In genomic region chr15:78908399-78908798, GRCm38 (mm10) we compare ENCODE assay signal across 26 mouse cellular contexts. TPM values are rescaled to one million over a fixed set of nuclear protein-coding genes. Genes with fewer than 3 reads are reported as not detected.
DNase-seq lines count a peak whose midpoint lies in the region; ATAC-seq and TF ChIP-seq lines count a peak whose summit lies in the region.
"Had no signal": no experiment of that assay in that cellular context is flagged by ENCODE, and none has a peak within 500 bp of the region (broad histone marks: within the 10 kb centered on the region; RNA-seq: fewer than 3 reads in every experiment).

No protein-coding gene starts in this region.

- no peaks in the 10 kb centered on the region for H3K27me3 ChIP-seq in embryonic facial prominence, embryonic 13.5 days
- H3K27me3 ChIP-seq in embryonic facial prominence, embryonic 10.5 days (replicated peaks; ENCODE audit: low read depth, poor library complexity, severe bottlenecking), result no peaks in the 10 kb centered on the region
- H3K27me3 ChIP-seq in midbrain, postnatal 0 days (ENCODE audit: insufficient read depth, low read length), result no peaks in the 10 kb centered on the region
- H3K27me3 ChIP-seq in midbrain, embryonic 11.5 days (ENCODE audit: control insufficient read depth, insufficient read depth, low read length), result no peaks in the 10 kb centered on the region
- H3K27me3 ChIP-seq in embryonic facial prominence, embryonic 15.5 days, result no peaks in the 10 kb centered on the region
- H3K27me3 ChIP-seq in stomach, postnatal 0 days (ENCODE audit: control insufficient read depth, insufficient read depth, low read length), result no peaks in the 10 kb centered on the region
- H3K27me3 ChIP-seq: embryonic facial prominence, embryonic 12.5 days; forebrain, embryonic 12.5 days; forebrain, embryonic 15.5 days; heart, embryonic 13.5 days; hindbrain, embryonic 12.5 days; hindbrain, embryonic 15.5 days had no signal

- H3K4me2 ChIP-seq in embryonic facial prominence, embryonic 13.5 days, result no peak overlapping the region
- no peak overlapping the region for H3K4me2 ChIP-seq in midbrain, postnatal 0 days (ENCODE audit: low read depth, low read length, poor library complexity, severe bottlenecking)
- H3K4me2 ChIP-seq in midbrain, embryonic 11.5 days, result no peak overlapping the region
- H3K4me2 ChIP-seq in embryonic facial prominence, embryonic 15.5 days (replicated peaks), result no peak overlapping the region
- no peak overlapping the region for H3K4me2 ChIP-seq in stomach, postnatal 0 days (replicated peaks; ENCODE audit: low read depth)
- H3K4me2 ChIP-seq: embryonic facial prominence, embryonic 12.5 days; forebrain, embryonic 12.5 days; forebrain, embryonic 15.5 days; heart, embryonic 13.5 days; hindbrain, embryonic 12.5 days; hindbrain, embryonic 15.5 days had no signal

- no peak overlapping the region for H3K4me3 ChIP-seq in embryonic facial prominence, embryonic 13.5 days
- no peak overlapping the region for H3K4me3 ChIP-seq in embryonic facial prominence, embryonic 10.5 days
- H3K4me3 ChIP-seq in midbrain, postnatal 0 days (ENCODE audit: low read depth, low read length), result no peak overlapping the region
- no peak overlapping the region for H3K4me3 ChIP-seq in midbrain, embryonic 11.5 days (ENCODE audit: low read depth, low read length)
- no peak overlapping the region for H3K4me3 ChIP-seq in embryonic facial prominence, embryonic 15.5 days (replicated peaks)
- no peak overlapping the region for H3K4me3 ChIP-seq in stomach, postnatal 0 days (ENCODE audit: low read depth, low read length)
- H3K4me3 ChIP-seq: embryonic facial prominence, embryonic 12.5 days; forebrain, embryonic 12.5 days; forebrain, embryonic 15.5 days; heart, embryonic 13.5 days; hindbrain, embryonic 12.5 days; hindbrain, embryonic 15.5 days had no signal

- no peak for ATAC-seq in embryonic facial prominence, embryonic 13.5 days (ENCODE audit: insufficient number of reproducible peaks, insufficient read depth, low FRiP score, low TSS enrichment, low read depth)
- ATAC-seq in midbrain, postnatal 0 days (ENCODE audit: low FRiP score), result no peak
- ATAC-seq in midbrain, embryonic 11.5 days (ENCODE audit: low FRiP score), result no peak
- ATAC-seq in embryonic facial prominence, embryonic 15.5 days (ENCODE audit: insufficient number of reproducible peaks, low FRiP score, low TSS enrichment, low read depth), result no peak
- no peak for ATAC-seq in stomach, postnatal 0 days (ENCODE audit: low FRiP score, low TSS enrichment)
- ATAC-seq: forebrain, embryonic 15.5 days; intestine, postnatal 0 days had no signal

- peaks cover 84% of the 10 kb centered on the region for H3K36me3 ChIP-seq in embryonic facial prominence, embryonic 13.5 days
- peaks cover 84% of the 10 kb centered on the region for H3K36me3 ChIP-seq in embryonic facial prominence, embryonic 10.5 days (replicated peaks)
- H3K36me3 ChIP-seq in midbrain, postnatal 0 days (ENCODE audit: insufficient read depth, low read length), result peaks cover 2% of the 10 kb centered on the region; the same call in 1 of the 2 replicates
- no peaks in the 10 kb centered on the region for H3K36me3 ChIP-seq in midbrain, embryonic 11.5 days (ENCODE audit: control insufficient read depth, insufficient read depth, low read length)
- peaks cover 84% of the 10 kb centered on the region for H3K36me3 ChIP-seq in embryonic facial prominence, embryonic 15.5 days
- peaks cover 41% of the 10 kb centered on the region for H3K36me3 ChIP-seq in stomach, postnatal 0 days (ENCODE audit: control insufficient read depth, insufficient read depth, low read length)
- H3K36me3 ChIP-seq: forebrain, embryonic 15.5 days; hindbrain, embryonic 12.5 days; hindbrain, embryonic 15.5 days had no signal

- H3K27ac ChIP-seq in embryonic facial prominence, embryonic 13.5 days, result 0 out of 2 replicates have a peak overlapping the region, but pooled peaks have one; percentile 7
- H3K27ac ChIP-seq in embryonic facial prominence, embryonic 10.5 days (replicated peaks), result no peak overlapping the region
- H3K27ac ChIP-seq in midbrain, postnatal 0 days (ENCODE audit: low read depth, low read length), result no peak overlapping the region
- no peak overlapping the region for H3K27ac ChIP-seq in midbrain, embryonic 11.5 days (ENCODE audit: low read depth, low read length)
- H3K27ac ChIP-seq in embryonic facial prominence, embryonic 15.5 days (replicated peaks), result peak overlapping the region; percentile 34; the same call in 1 of the 2 replicates
- H3K27ac ChIP-seq in stomach, postnatal 0 days (replicated peaks), result no peak overlapping the region
- H3K27ac ChIP-seq: embryonic facial prominence, embryonic 12.5 days; forebrain, embryonic 12.5 days; forebrain, embryonic 15.5 days; heart, embryonic 13.5 days; hindbrain, embryonic 12.5 days; hindbrain, embryonic 15.5 days had no signal

- H3K4me1 ChIP-seq in embryonic facial prominence, embryonic 13.5 days, result peaks cover 8% of the 10 kb centered on the region
- peaks cover 15% of the 10 kb centered on the region for H3K4me1 ChIP-seq in embryonic facial prominence, embryonic 10.5 days
- H3K4me1 ChIP-seq in midbrain, postnatal 0 days (ENCODE audit: insufficient read depth, low read length), result no peaks in the 10 kb centered on the region
- H3K4me1 ChIP-seq in midbrain, embryonic 11.5 days (ENCODE audit: control insufficient read depth, insufficient read depth, low read length), result no peaks in the 10 kb centered on the region; the same call in 1 of the 2 replicates
- H3K4me1 ChIP-seq in embryonic facial prominence, embryonic 15.5 days, result peaks cover 6% of the 10 kb centered on the region
- H3K4me1 ChIP-seq in stomach, postnatal 0 days (replicated peaks; ENCODE audit: control insufficient read depth, insufficient read depth), result no peaks in the 10 kb centered on the region
- H3K4me1 ChIP-seq: embryonic facial prominence, embryonic 12.5 days had no signal

- TF ChIP-seq CTCF in midbrain, postnatal 0 days (IDR thresholded peaks at IDR 0.05), result no peak
- no peak for TF ChIP-seq CTCF in stomach, postnatal 0 days (IDR thresholded peaks at IDR 0.05; ENCODE audit: low read depth)

- 57% methylated on average over 7 of the region's 7 CpGs for WGBS in embryonic facial prominence, embryonic 13.5 days
- 75% methylated on average over 7 of the region's 7 CpGs for WGBS in embryonic facial prominence, embryonic 10.5 days
- WGBS in midbrain, postnatal 0 days, result 80% methylated on average over 7 of the region's 7 CpGs
- WGBS in midbrain, embryonic 11.5 days, result 84% methylated on average over 7 of the region's 7 CpGs
- 56% methylated on average over 7 of the region's 7 CpGs for WGBS in embryonic facial prominence, embryonic 15.5 days
- 66% methylated on average over 7 of the region's 7 CpGs for WGBS in stomach, postnatal 0 days

- H3K9ac ChIP-seq in embryonic facial prominence, embryonic 13.5 days, result no peak overlapping the region
- 0 out of 2 replicates have a peak overlapping the region, but pooled peaks have one; percentile 8 for H3K9ac ChIP-seq in midbrain, postnatal 0 days (replicated peaks; ENCODE audit: low read length, poor library complexity, severe bottlenecking)
- no peak overlapping the region for H3K9ac ChIP-seq in midbrain, embryonic 11.5 days (ENCODE audit: low read length)
- no peak overlapping the region for H3K9ac ChIP-seq in embryonic facial prominence, embryonic 15.5 days
- no peak overlapping the region for H3K9ac ChIP-seq in stomach, postnatal 0 days (ENCODE audit: low read length)
- H3K9ac ChIP-seq: embryonic facial prominence, embryonic 12.5 days; forebrain, embryonic 12.5 days; forebrain, embryonic 15.5 days; heart, embryonic 13.5 days; hindbrain, embryonic 12.5 days; hindbrain, embryonic 15.5 days had no signal

- peak; percentile 41 for TF ChIP-seq EP300 in stomach, postnatal 0 days (optimal IDR thresholded peaks at IDR 0.05)

- no peak for DNase-seq in embryonic facial prominence, embryonic 10.5 days (ENCODE audit: low spot score)
- no peak for DNase-seq in midbrain, postnatal 0 days (ENCODE audit: low spot score)
- DNase-seq in midbrain, embryonic 11.5 days (ENCODE audit: low spot score, missing footprints), result no peak
- DNase-seq in stomach, postnatal 0 days (ENCODE audit: low spot score), result no peak
- no peak for DNase-seq in adrenal gland, postnatal 25 days
- DNase-seq in thymus, postnatal 10 days (ENCODE audit: low spot score in 2 of 2), result no peak
- DNase-seq: adrenal gland, postnatal 10 days; cerebellum, adult 11-12 months; cerebellum, postnatal 14 days; gastrocnemius, postnatal 25 days; heart, adult 18-20 months had no signal

- no peaks in the 10 kb centered on the region for H3K9me3 ChIP-seq in embryonic facial prominence, embryonic 13.5 days
- H3K9me3 ChIP-seq in embryonic facial prominence, embryonic 10.5 days, result no peaks in the 10 kb centered on the region
- H3K9me3 ChIP-seq in midbrain, postnatal 0 days (ENCODE audit: low read length), result no peaks in the 10 kb centered on the region
- no peaks in the 10 kb centered on the region for H3K9me3 ChIP-seq in midbrain, embryonic 11.5 days (ENCODE audit: control insufficient read depth, low read length)
- H3K9me3 ChIP-seq in embryonic facial prominence, embryonic 15.5 days (replicated peaks), result no peaks in the 10 kb centered on the region
- H3K9me3 ChIP-seq in stomach, postnatal 0 days (ENCODE audit: control insufficient read depth, low read length), result no peaks in the 10 kb centered on the region
- H3K9me3 ChIP-seq: embryonic facial prominence, embryonic 12.5 days; forebrain, embryonic 12.5 days; forebrain, embryonic 15.5 days; heart, embryonic 13.5 days; hindbrain, embryonic 12.5 days; hindbrain, embryonic 15.5 days had no signal

RNA-seq across cellular contexts. Expression of gene Pdxp, which starts 5.3 kb away (rescaled TPM):
- polyA plus RNA-seq in embryonic facial prominence, embryonic 13.5 days (2015; fragmentation: Nextera tagmentation; extraction: Ambion mirVana), result 18.7 and 23.2 TPM in 2 replicates
- polyA plus RNA-seq in embryonic facial prominence, embryonic 10.5 days (2016; fragmentation: Nextera tagmentation; extraction: Ambion mirVana), result 32.6 and 36.5 TPM in 2 replicates
- 350 and 364 TPM in 2 replicates for total RNA-seq in midbrain, postnatal 0 days (2014; rRNA removed)
- 171 and 181 TPM in 2 replicates for polyA plus RNA-seq in midbrain, postnatal 0 days (2015; fragmentation: Nextera tagmentation; extraction: Ambion mirVana)
- 32.6 and 33.8 TPM in 2 replicates for polyA plus RNA-seq in midbrain, embryonic 11.5 days (2014; fragmentation: Nextera tagmentation; extraction: Ambion mirVana)
- 17.3 and 19.9 TPM in 2 replicates for polyA plus RNA-seq in embryonic facial prominence, embryonic 15.5 days (2015; fragmentation: Nextera tagmentation; extraction: Ambion mirVana)
- 4.1 and 4.3 TPM in 2 replicates for polyA plus RNA-seq in stomach, postnatal 0 days (2015; fragmentation: Nextera tagmentation; extraction: Ambion mirVana)
- total RNA-seq in adrenal gland, postnatal 25 days (2021), result 5.0 and 6.0 TPM in 2 replicates

RNA-seq across cellular contexts. Expression of gene Sh3bp1, which starts 8.8 kb away (rescaled TPM):
- 53.3 and 54.4 TPM in 2 replicates for polyA plus RNA-seq in embryonic facial prominence, embryonic 13.5 days (2015; fragmentation: Nextera tagmentation; extraction: Ambion mirVana)
- 35.6 and 36.1 TPM in 2 replicates for polyA plus RNA-seq in embryonic facial prominence, embryonic 10.5 days (2016; fragmentation: Nextera tagmentation; extraction: Ambion mirVana)
- total RNA-seq in midbrain, postnatal 0 days (2014; rRNA removed), result 4.2 and 4.5 TPM in 2 replicates
- polyA plus RNA-seq in midbrain, postnatal 0 days (2015; fragmentation: Nextera tagmentation; extraction: Ambion mirVana), result 4.0 and 4.7 TPM in 2 replicates
- polyA plus RNA-seq in midbrain, embryonic 11.5 days (2014; fragmentation: Nextera tagmentation; extraction: Ambion mirVana), result 9.1 and 10.3 TPM in 2 replicates
- 56.7 and 68.1 TPM in 2 replicates for polyA plus RNA-seq in embryonic facial prominence, embryonic 15.5 days (2015; fragmentation: Nextera tagmentation; extraction: Ambion mirVana)
- polyA plus RNA-seq in stomach, postnatal 0 days (2015; fragmentation: Nextera tagmentation; extraction: Ambion mirVana), result 22.7 and 27.4 TPM in 2 replicates
- 6.1 and 8.8 TPM in 2 replicates for total RNA-seq in adrenal gland, postnatal 25 days (2021)

RNA-seq across cellular contexts. Expression of gene Gm49510, which starts 8.9 kb away (rescaled TPM):
- polyA plus RNA-seq in embryonic facial prominence, embryonic 13.5 days (2015; fragmentation: Nextera tagmentation; extraction: Ambion mirVana), result 0.18 and 0.25 TPM in 2 replicates
- polyA plus RNA-seq in embryonic facial prominence, embryonic 10.5 days (2016; fragmentation: Nextera tagmentation; extraction: Ambion mirVana), result 0.34 and 0.74 TPM in 2 replicates
- 1.7 TPM in 1 of 2 replicates, not detected in the other for total RNA-seq in midbrain, postnatal 0 days (2014; rRNA removed)
- 0.17 TPM in 1 of 2 replicates, not detected in the other for polyA plus RNA-seq in midbrain, postnatal 0 days (2015; fragmentation: Nextera tagmentation; extraction: Ambion mirVana)
- 0.11 TPM in 1 of 2 replicates, not detected in the other for polyA plus RNA-seq in midbrain, embryonic 11.5 days (2014; fragmentation: Nextera tagmentation; extraction: Ambion mirVana)
- polyA plus RNA-seq in embryonic facial prominence, embryonic 15.5 days (2015; fragmentation: Nextera tagmentation; extraction: Ambion mirVana), result 0.71 and 0.85 TPM in 2 replicates
- polyA plus RNA-seq in stomach, postnatal 0 days (2015; fragmentation: Nextera tagmentation; extraction: Ambion mirVana), result 0.27 and 0.28 TPM in 2 replicates
- not detected in 2 replicates for total RNA-seq in adrenal gland, postnatal 25 days (2021)
- total RNA-seq: adrenal gland, adult 18-20 months; adrenal gland, postnatal 10 days; ES-E14; gastrocnemius, adult 8-10 months; hematopoietic stem cell, adult 5-6 weeks had no signal
- polyA plus RNA-seq: brain, embryonic 14.5 days; forebrain, embryonic 12.5 days; forebrain, embryonic 15.5 days; gonadal fat pad, adult 2 months; hindbrain, embryonic 15.5 days had no signal

RNA-seq across cellular contexts. Expression of gene Lgals1, which starts 18.1 kb away (rescaled TPM):
- polyA plus RNA-seq in embryonic facial prominence, embryonic 13.5 days (2015; fragmentation: Nextera tagmentation; extraction: Ambion mirVana), result 2,193 and 2,304 TPM in 2 replicates
- 241 and 316 TPM in 2 replicates for polyA plus RNA-seq in embryonic facial prominence, embryonic 10.5 days (2016; fragmentation: Nextera tagmentation; extraction: Ambion mirVana)
- total RNA-seq in midbrain, postnatal 0 days (2014; rRNA removed), result 35.4 and 46.2 TPM in 2 replicates
- polyA plus RNA-seq in midbrain, postnatal 0 days (2015; fragmentation: Nextera tagmentation; extraction: Ambion mirVana), result 69.7 and 76.8 TPM in 2 replicates
- polyA plus RNA-seq in midbrain, embryonic 11.5 days (2014; fragmentation: Nextera tagmentation; extraction: Ambion mirVana), result 360 and 382 TPM in 2 replicates
- polyA plus RNA-seq in embryonic facial prominence, embryonic 15.5 days (2015; fragmentation: Nextera tagmentation; extraction: Ambion mirVana), result 2,635 and 2,725 TPM in 2 replicates
- 1,326 and 1,632 TPM in 2 replicates for polyA plus RNA-seq in stomach, postnatal 0 days (2015; fragmentation: Nextera tagmentation; extraction: Ambion mirVana)
- 273 and 304 TPM in 2 replicates for total RNA-seq in adrenal gland, postnatal 25 days (2021)

RNA-seq across cellular contexts. Expression of gene Nol12, which starts 26.3 kb away (rescaled TPM):
- polyA plus RNA-seq in embryonic facial prominence, embryonic 13.5 days (2015; fragmentation: Nextera tagmentation; extraction: Ambion mirVana), result 54.1 and 57.4 TPM in 2 replicates
- 69.2 and 71.5 TPM in 2 replicates for polyA plus RNA-seq in embryonic facial prominence, embryonic 10.5 days (2016; fragmentation: Nextera tagmentation; extraction: Ambion mirVana)
- total RNA-seq in midbrain, postnatal 0 days (2014; rRNA removed), result 8.1 and 17.1 TPM in 2 replicates
- 64.0 and 69.5 TPM in 2 replicates for polyA plus RNA-seq in midbrain, postnatal 0 days (2015; fragmentation: Nextera tagmentation; extraction: Ambion mirVana)
- polyA plus RNA-seq in midbrain, embryonic 11.5 days (2014; fragmentation: Nextera tagmentation; extraction: Ambion mirVana), result 58.3 and 62.7 TPM in 2 replicates
- polyA plus RNA-seq in embryonic facial prominence, embryonic 15.5 days (2015; fragmentation: Nextera tagmentation; extraction: Ambion mirVana), result 52.7 and 53.7 TPM in 2 replicates
- polyA plus RNA-seq in stomach, postnatal 0 days (2015; fragmentation: Nextera tagmentation; extraction: Ambion mirVana), result 32.3 and 36.4 TPM in 2 replicates
- 42.7 and 44.0 TPM in 2 replicates for total RNA-seq in adrenal gland, postnatal 25 days (2021)

Comparison
In these comparisons a context has a peak if more than half of its experiments do, and no peak if none do; other contexts are left out.
1. H3K27ac ChIP-seq: peak in embryonic facial prominence, embryonic 13.5 days (single experiment) and embryonic facial prominence, embryonic 15.5 days (single experiment); none in embryonic facial prominence, embryonic 10.5 days (single experiment), midbrain, postnatal 0 days (single experiment), midbrain, embryonic 11.5 days (single experiment) and stomach, postnatal 0 days (single experiment).